Mouse (Mus musculus): ENCODE measurements around the gene Zfr2.
"Not testable (repeated sequence)": the region's sequence is repeated elsewhere in the genome, so short reads cannot be mapped to it uniquely, and the experiment has no call there.

DNA sequence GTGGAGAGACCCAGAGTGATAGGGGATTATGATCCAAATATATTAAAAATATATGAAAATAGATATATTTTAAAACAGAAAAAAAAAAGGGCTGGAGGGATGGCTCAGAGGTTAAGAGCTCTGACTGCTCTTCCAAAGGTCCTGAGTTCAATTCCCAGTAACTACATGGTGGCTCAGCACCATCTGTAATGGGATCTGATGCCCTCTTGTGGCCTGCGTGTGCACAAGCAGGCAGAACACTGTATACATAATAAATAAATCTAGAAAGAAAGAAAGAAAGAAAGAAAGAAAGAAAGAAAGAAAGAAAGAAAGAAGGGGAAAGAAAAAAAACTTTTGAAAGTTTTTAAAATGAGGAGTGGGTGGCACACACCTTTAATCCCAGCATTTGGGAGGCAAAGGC lies 15.7 kb upstream of the Zfr2 start:
- 0 out of 2 replicates have a peak, but pooled peaks have one; percentile 2 for TF ChIP-seq CTCF (IDR thresholded peaks at IDR 0.05; ENCODE audit: low read depth, low read length)
- not testable (repeated sequence) for TF ChIP-seq GATA2 (IDR thresholded peaks at IDR 0.05; ENCODE audit: borderline replicate concordance, low read depth, low read length); GATA1 (IDR thresholded peaks at IDR 0.05; ENCODE audit: borderline replicate concordance, low read length); TAL1 (conservative IDR thresholded peaks at IDR 0.05; ENCODE audit: low read depth, low read length); POLR2AphosphoS5 (IDR thresholded peaks at IDR 0.05; ENCODE audit: insufficient replicate concordance, low read depth, low read length)
